Mouse (Mus musculus) cerebellum, adult 8-10 months (tissue): ENCODE results near the gene Flvcr2.
A peak's percentile ranks its signal among the peaks of the same experiment; 100 is the strongest.
"Not testable (repeated sequence)": the region's sequence is repeated elsewhere in the genome, so short reads cannot be mapped to it uniquely, and the experiment has no call there.

Source experiments
- DNase-seq: peaks from one replicate; pipeline ENCODE4 v3.0.0; 2022

Flvcr2 gene

DNA sequence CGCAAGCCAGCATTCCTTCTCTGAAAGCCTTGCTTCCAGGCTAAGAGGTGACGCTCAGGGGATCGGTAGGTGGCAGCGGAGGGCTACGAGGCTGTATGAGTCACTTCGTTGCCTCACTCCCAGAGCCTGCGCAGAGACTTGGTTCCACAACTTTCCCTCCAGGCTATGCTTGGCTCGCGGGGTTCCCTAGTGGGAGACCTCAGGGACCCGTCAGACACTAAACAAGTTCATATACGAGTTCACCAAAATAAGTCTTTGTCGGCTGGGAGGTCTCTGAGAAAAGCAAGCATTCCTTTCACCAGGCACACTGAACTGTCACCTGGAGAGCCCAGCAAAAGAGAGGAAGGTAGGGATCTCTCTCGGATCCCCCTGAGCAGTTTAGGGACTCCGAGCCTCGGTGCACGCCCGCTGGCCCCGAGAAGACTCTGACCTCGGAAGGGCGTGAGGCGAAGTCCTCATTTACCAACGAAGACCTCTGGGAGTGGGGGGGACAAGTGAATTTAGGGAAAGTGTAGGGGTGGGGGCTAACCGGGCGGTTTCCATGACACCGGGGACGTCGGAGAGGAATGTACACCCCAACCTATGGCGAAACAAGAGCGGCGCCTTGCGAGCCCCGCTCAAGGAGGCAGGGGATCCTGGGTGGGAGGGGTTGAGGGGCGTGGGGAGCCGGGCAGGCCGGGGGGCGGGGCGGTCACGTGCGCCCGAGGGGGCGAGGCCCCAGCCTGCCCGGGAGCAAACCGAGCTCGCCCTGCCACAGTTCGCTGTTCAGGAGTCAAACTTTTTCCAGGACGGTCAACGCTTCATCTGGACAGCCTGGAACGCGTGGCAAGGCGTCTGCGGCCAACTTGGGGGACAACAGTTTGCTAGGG lies at the start of gene Flvcr2:
Gene Flvcr2 (plus strand): TSS at position 713 of the 869 bp plus-strand sequence.
- DNase-seq, result peak; percentile 33

DNA sequence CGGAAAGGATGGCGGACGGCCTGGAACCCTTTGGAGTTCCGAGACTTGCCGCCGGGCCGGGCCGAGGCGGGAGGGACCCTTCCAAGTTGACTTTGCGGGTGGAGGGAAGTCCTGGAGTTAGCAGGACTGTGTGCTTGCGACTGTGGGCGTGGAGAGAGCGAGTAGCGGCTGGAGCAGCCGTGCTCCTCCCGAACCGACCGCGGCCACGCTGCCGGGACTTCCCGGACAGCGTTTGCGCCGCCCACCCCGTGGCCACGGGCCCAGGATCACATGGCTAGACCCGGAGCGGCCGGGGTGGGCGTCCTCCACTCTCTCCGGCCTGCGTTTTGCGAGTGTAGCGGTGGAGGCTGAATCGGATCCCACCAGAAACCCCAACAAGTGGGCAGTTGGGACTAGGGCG lies 48.2 kb upstream of the Flvcr2 start:
- not testable (repeated sequence) for DNase-seq

DNA sequence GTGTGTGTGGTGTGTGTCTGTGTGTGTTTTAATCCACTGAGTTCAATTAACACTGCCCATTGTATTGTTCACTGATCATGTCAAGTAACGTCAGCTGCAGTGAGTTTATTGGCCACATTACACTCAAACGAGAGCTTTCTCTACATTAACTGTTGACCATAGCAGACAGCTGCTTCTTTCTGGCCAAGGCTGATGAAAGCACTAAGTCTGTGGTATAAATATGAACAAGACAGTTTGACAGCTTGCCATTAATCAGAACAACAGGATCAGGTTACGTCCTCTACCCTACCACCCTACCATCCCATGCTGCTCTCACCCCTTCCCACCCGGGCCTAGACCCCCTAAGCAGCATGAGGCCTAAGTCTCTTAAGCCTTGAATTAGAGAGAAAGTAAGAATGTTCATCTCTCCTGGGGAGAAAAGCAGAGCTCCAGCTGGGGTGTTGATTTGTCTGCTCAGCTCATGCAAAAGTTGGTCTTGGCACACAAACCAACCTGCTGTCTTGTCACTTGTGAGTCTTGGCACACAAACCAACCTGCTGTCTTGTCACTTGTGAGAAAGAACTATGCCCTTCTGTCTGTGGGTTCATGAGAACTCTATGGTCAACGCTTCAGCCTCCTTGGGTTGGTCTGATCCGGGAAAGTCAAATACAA lies 46.0 kb upstream of the Flvcr2 start:
- DNase-seq, result no peak

DNA sequence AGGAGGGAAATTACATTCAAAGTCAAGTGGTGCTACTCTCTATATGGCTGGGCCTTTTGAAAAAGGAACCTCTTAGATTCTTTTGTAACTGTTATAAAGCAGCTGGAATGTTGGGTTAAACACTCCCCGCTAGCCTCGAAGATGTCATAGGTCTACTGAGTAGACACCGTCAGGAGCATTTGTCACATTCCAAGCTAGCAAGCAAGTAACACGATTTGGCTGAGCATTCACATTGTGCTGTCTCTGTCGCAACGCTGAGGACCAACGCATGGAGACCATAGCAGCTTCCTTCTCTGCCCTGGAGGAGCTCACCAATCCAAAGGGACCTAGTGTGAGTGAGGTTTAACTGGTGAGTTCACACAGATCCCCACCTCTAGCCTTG lies 45.5 kb upstream of the Flvcr2 start:
- no peak for DNase-seq

DNA sequence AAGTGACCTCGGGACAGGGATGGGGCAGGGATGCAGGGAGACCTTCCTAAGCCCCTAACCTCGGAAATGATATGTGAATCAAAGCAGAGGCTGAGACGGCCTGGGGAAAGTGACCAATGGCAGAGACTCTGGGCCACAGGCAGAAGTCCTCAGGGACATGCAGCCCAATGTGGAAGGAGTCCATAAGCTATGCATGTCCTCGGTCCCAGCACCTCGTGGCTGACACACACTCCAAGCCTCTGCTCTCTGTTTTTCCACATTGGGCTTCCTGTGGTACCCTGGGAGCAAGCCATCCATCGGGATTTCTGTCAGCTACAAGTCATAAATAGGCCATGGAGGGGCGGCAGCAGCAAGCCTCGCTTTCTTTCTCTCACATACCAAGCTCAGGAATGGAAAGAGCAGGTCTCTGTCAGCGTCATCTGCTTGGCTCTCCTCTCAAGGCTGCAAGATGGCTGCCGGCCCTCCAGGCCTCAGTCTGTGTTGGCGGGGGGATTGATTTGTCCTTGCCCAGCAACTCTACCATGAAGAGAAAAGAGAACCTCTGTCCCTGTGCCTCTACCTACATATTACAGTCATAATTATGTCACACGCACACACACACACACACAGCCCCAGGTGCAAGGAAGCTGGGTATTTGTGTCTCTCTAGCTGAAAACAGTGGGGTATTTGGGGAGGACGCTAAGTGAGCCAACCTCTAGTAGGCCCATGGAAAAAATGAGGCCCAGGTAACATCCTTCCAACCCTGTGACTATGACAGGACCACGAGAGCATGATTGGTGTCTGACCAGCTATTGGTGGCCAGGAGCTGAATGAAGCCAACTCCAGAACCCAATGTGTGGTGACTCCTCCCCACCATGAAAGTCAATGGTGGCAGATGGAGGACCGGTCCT lies 43.9 kb upstream of the Flvcr2 start:
- no peak for DNase-seq

DNA sequence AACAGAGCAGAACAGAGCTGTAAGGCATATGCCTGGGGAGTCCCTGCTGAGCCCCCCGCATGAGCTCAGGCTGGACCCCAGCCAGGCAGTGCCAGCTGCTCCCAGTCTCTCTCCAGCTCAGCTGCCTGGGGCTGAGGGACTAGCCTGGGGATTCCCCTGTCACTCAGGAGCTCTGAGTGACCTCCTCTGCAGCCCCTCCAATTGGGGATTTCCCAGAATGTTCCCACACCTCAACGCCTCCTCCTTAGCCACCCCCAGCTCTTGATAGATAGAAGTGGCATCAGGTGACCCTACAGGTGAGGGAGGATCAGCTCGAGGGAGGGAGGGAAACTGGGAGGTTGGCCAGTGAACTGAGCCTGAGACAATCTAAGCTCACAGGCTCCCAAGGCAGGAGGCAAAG lies 42.8 kb upstream of the Flvcr2 start:
- no peak for DNase-seq

DNA sequence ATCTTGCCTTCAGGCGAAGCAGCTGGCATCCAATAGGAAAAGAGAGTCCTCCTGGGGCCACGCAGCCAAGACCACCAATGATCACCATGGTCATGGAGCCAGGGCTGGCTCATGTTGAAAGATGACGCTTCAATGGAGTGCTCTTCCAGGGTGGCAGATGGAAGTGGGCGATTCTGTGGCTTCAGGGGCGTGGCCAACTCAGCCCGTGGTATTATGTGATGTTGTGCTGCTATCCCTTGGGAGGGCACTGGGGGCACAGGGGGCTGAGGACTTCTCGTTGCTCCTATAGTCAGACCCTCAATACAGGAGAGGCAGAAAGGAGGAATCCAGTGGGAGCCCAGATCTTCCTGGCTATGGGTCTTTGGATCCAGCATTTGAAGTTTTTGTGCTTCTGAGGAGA lies 41.8 kb upstream of the Flvcr2 start:
- no peak for DNase-seq

DNA sequence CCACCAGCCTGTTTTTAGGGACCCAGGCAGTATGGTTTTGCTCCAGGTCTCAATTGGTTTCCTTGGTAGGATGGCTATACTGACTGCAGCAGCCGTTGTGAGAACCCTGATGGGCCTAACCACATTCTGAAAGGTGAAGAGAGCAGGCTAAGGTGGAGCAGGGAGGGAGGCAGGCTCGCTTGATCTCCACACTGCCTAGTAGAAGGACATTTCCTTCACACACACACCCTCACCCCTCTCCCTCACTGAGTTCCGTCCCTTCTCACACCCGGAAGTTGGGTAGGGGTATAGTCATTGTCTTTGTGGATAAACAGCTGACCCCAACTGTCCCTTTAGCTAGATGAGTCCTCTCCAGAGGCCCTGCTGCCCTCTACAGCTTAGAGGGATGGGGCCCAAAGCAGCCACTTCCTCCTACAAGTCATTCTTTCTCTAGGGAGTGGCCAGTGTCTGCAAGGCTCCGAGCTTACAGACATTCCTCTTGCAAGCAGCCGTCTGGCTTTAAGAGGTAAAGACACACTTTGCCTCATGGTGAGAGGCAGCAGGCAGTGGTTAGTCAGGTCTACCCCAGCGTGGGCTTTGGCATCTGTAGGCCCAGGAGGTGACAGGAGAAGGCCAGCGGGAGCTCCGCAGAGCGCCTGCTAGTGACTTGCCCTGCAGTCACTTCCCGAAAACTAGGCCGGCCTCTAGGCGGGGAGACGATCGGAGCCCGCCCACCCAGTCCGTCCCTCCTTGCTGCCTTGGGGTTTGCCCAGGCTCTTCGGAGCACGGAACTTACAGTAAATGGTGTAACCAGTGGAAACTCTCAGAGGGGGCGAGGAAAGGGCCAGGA lies 41.1 kb upstream of the Flvcr2 start:
- DNase-seq, result no peak

DNA sequence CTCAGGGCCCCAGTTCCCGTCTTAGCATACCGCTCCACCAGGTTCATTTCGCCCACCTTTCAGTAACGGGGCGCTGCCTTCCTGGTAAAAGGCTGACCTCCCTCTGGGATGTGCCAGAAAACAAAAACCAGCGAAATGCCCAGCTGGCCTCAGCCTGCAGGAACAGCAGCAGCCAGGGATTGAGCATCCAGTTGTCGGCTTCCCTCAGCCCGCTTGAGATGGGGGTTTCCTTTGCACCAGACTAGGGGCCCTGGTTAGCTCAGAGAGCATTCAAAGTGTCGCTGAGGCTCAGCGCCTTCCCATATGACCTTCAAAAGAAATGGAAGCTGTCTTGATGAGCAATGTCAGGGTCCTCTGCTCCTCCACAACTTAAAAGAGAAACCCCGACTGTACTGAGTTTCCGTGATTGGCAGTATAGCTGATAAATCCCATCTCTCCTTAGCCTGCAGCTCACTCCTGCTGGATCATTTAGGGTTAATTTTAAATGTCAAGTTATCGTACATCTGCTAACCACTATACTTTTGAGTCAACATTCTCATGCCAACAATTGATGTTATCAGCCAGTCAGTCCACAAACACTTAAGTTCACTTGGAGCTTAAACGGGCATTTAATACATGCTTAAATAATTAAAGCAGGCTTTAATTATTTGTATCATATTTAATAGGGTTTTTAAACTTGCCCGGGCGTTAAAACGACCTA lies 40.4 kb upstream of the Flvcr2 start:
- DNase-seq, result no peak

DNA sequence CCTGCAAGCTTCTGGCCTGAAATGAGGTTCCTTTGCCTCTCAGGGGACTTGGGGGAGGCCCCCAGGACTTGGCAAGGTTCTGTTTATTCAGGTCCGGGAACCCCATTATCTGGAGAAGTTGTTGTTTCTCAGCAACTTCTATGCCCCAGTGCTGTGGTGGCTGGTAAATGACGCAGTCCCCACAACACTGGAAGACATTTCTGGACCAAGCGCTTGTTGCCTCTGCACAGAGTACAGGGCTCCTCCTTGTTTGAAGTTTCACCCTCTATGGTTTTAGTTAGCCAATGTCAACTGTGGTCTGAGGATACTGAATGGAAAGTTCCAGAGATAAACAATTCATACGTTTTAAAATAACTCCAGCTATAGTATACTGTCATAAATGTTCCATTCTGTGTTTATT lies 39.4 kb upstream of the Flvcr2 start:
- DNase-seq, result no peak

DNA sequence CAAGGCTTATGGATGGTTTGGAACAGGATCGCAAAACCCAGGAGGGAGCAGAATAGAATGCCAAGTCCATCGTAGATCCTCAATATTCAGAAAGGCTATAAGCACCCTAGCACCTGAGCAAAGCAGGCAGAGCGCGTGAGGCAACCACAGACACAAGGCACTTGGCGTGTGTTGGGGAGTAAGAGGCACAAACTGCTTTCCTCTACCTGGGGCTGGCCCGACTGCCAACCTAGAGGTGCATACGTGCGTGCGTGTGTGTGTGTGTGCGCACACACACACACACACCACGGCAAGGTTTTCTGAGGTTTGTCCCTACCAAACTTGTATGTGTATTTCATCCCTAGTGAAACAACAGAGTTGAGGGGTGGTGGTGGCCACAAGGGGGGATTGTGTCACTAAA lies 38.9 kb upstream of the Flvcr2 start:
- no peak for DNase-seq

DNA sequence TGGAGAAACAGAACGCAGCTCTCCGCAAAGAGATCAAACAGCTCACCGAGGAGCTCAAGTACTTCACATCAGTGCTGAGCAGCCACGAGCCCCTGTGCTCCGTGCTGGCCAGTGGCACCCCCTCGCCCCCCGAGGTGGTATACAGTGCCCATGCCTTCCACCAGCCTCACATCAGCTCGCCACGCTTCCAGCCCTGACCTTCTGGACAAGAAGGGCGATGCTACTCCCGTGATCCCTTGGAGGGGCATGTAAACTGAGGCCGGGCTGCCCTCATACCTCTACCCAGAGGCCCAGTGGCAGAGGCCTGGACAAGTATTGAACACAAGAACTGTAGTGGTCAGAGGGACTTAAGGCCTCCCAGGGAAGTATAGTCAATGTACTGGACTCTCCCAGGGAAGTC lies 37.8 kb upstream of the Flvcr2 start:
- no peak for DNase-seq

DNA sequence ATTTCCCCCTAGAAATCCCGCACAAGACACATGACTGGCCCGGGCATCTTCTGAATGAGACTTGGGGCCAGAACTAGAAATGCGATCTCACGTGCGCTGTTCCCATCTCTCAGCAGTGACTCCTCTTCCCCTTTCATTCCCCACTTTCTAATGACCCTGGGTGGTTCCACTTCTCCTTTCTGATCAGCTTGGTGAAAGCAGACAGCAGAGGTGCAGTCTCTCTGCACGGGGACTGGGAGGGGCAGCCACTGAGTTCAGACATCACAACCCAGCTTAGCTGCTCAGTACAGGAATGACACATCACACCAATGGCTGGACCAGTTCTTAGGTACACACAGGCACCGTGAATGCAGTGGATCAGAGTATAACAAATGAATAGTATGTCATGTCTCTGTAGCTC lies 35.6 kb upstream of the Flvcr2 start:
- no peak for DNase-seq

DNA sequence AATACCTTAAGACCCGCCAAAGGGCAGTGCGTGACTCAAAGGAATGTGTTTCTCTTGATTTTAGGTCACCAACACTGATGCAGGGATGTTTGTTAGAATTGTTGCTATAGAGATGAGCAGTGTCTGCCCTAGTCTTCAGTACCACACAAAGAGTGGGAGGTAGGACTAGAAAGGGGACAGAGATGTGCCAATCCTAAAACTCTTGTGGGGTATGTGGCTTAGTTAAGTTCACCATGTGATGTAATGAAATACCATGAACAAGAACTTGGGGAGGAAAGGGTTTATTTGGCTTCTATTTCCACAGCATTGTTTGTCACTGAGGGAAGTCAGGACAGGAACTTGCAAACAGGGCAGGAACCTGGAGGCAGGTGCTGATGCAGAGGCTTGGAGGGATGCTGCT lies 33.8 kb upstream of the Flvcr2 start:
- DNase-seq, result no peak

DNA sequence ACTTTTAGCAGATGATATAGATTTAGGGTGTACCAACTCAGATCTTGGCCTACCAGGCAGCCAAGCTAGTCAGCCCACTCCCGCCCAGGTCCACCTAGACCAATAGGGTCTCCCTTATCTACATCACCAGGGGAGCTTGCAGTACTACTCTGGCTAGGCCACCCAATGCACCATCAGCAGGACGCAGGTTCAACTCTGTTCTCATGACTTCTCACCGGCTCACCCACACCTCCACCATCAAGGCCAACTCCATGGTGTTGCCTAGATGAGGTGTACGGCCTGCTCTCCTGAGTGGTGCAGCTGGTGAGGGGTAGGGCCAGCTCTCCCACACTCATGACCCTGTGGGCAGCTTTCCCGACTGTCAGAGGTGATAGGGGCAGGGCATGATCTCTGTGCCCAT lies 32.2 kb upstream of the Flvcr2 start:
- DNase-seq, result no peak

DNA sequence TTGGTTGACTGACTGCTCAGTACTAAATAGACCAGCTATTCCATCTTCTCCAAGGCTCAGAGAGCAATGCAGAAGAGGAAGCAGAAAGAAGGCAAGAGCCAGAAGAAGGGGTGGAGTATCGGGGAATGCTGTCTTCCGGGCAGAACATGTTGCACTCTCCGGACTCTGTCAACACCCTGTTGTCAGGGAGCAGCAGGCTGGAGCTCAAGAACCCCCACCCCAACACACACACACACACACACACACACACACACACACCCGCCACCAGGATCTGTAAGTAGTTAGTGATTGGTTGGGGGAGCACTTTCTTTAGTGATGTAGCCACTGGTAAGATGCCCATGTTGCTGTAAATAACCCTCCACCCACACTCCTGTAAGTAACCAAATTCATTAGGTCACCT lies 21.0 kb upstream of the Flvcr2 start:
- no peak for DNase-seq

DNA sequence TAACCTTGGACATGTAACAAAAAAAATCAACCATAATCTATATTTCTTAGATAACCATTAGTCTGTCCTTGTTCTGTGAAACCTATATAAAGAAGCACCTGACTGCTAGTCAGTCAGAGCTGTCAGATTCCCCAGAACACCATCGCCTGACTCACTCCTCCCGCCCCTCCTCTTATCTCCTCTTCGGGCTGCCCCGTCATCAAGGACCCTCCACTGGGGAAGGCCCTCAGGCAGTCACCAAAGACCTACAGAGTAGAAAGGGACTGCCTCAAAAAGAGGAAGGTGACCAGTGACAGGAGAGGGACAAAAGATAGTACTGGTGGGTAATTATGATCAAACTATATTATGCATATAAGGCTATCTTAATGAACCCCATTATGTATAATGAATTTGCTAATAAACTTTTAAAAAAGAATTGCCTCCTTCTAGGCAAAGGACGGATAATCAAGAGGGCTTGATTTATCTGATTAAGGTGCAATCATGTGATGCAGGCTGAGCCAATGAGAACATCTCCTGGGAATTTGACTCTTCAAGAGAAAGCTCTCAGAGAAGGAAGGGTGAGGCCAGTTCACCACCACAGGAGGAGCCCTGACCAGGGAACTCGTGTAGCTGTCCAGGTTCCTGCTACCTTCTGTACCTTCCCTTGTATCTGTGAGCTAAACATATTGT lies 19.5 kb upstream of the Flvcr2 start:
- no peak for DNase-seq

DNA sequence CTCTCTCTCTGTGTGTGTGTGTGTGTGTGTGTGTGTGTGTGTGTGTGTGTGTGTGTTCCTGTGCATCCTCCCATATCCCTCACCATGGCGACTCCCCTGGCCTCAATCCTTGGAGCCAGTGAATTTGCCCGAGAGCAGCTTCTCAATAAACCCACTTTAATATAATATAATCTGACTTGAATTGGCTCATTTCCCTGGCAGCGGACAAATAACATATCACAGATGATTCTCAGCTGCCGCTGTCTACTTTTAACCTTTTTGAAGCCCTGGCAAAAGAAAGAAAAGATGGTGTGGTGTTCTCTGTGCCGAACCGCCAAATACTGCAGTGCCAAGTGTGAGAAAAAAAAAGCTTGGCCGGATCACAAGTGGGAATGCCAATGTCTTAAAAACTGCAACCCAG lies 18.2 kb upstream of the Flvcr2 start:
- no peak for DNase-seq

DNA sequence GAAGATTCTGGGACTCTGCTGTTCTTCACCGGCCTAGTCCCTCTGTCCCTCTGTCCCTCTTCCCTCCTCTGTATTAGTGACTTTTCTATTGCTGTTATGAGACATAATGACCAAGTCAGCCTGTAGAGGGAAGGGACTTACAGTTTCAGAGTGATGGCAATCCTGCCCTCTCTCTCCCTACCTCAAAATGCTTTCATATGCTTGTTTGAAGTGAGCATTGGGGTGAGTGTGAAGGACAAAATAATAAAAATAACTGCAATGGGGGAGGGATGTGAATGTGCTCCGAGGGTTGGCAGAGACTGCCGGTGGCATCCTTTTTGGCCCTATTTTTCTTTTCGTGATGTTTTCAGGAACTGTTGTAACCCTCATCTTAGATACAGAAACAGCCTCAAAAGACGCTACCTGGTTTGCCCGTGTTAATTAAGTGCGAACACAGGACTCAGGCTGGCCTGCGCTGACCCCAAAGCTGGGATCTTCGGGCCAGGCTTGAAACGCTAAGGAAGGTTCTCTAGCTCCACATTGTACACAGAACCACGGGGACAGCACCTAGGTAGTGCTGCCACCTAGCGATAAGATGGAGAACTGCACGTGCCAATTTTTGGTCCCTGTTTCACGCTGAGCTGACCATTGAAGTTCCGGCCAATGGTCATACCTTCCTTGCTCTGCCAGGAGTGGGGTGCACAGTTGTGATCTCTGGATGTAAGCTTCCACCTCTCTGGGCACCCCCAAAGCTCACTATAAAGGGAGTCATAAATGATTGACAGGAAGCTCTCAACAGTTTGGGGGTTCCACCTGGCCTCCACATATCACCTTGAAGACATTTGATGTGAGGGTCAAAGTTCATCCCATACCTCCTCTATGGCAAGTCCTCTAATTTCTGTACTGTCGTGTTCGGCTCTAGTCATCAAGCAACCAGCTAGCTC lies 17.1 kb upstream of the Flvcr2 start:
- peak; percentile 52 for DNase-seq

DNA sequence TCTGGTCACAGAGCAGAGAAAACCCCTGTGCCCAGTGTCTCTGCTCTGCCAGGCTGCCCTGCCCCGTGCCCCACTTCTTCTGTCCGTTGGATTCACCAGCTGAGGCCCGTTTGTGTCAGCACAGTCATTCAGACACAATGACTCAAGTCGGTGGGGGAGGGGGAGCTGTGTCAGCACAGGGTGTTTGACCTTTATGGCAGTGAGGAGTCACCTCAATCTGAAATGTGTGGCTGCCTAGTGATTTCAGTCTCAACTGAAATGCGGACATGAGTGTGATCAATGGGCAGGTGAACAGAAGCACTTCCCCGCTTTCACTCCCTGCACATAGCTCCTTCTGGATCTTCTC lies 16.4 kb upstream of the Flvcr2 start:
- DNase-seq, result no peak
